Mouse (Mus musculus) gastrocnemius, postnatal 25 days (tissue): ENCODE results near the gene E2f1. TPM values are rescaled to one million over a fixed set of nuclear protein-coding genes. Genes with fewer than 3 reads are reported as not detected.

Experiments used
- total RNA-seq, 2 experiments: library from RNA; stranded (reverse); gene quantifications; 1 replicate in 1 of 2; 2 replicates in 1 of 2; pipeline ENCODE4 v1.2.3; 2021

E2f1 gene
- total RNA-seq, 2 experiments from 2014 or later: 0.87 to 1.8 TPM

Other genes starting within 250 kb of the E2f1 start
- 10 to 100 TPM; 11.0 to 12.3 TPM for gene Cdk5rap1, start 196.9 kb downstream of the E2f1 start, total RNA-seq
- 100 to 1,000 TPM; 190 to 200 TPM for gene Snta1, start 161.8 kb downstream of the E2f1 start, total RNA-seq
- gene Cbfa2t2, start 133.4 kb downstream of the E2f1 start, total RNA-seq: 10 to 100 TPM in 1 of 2 experiments, 1 to 10 TPM in 1; 9.9 to 10.7 TPM
- not detected for gene 1700003F12Rik, start 22.8 kb downstream of the E2f1 start, total RNA-seq
- gene Actl10, start 18.1 kb downstream of the E2f1 start, total RNA-seq: not detected
- 1 to 10 TPM in 1 of 2 experiments, under 1 TPM in 1; 0.69 to 1.4 TPM for gene Necab3, start 11.0 kb downstream of the E2f1 start, total RNA-seq
- gene Pxmp4, start 33.8 kb upstream of the E2f1 start, total RNA-seq: 10 to 100 TPM; 12.6 to 14.9 TPM
- gene Zfp341, start 43.4 kb upstream of the E2f1 start, total RNA-seq: 1 to 10 TPM; 2.2 to 2.5 TPM
- gene 4930519P11Rik, start 43.5 kb upstream of the E2f1 start, total RNA-seq: not detected
- gene Chmp4b, start 81.8 kb upstream of the E2f1 start, total RNA-seq: 100 to 1,000 TPM; 102 TPM
- gene Gm14214, start 200.1 kb upstream of the E2f1 start, total RNA-seq: not detected
- gene Raly, start 221.2 kb upstream of the E2f1 start, total RNA-seq: 10 to 100 TPM; 64.6 to 69.4 TPM
- gene a, start 221.5 kb upstream of the E2f1 start, total RNA-seq: not detected